Mouse (Mus musculus): ENCODE data around the gene Cdyl2.

DNA sequence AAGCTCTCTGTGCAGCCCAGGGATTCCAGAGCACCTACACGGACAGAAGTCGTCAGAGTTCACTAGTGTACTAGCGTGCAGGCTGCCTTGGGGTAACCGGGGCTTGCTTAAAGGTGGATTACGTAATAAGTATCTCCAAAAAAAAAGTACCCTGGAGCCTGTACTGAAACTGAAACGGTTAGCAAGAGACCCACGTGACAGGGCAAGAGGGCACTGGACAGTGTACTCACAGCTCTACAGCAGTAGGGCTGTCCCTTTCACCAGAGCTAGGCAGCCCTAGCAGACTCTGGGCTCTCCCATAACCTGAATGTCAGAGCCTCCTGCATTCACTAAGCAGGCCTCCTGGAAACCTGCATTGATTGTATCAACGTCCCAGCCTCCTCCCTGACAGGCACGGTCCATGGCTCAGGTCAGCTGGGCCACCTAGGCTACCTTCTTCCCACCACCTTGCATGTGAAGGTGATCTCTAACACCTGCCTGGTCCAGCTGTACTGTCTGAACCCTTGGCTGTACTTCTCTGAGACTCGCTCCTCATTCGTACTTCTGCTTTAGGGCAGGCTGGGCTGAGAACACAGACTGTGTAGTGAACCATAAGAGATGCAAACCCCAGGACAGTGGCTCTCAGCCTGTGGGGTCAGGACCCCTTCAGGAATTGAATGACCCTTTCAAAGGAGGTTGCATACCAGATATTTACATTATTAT lies 151.3 kb downstream of the Cdyl2 start:
- TF ChIP-seq CTCF (IDR thresholded peaks at IDR 0.05; ENCODE audit: control insufficient read depth, insufficient read depth, low read length) (no peak), POLR2A (IDR thresholded peaks at IDR 0.05; ENCODE audit: borderline replicate concordance, control insufficient read depth, low read depth, low read length) (no peak)

Measured in bone marrow, adult 2 months (tissue).